Mouse (Mus musculus) midbrain, embryonic 14.5 days (tissue): ENCODE measurements around the gene Drd4. TPM values are rescaled to one million over a fixed set of nuclear protein-coding genes. Genes with fewer than 3 reads are reported as not detected.
"Not testable (repeated sequence)": the region's sequence is repeated elsewhere in the genome, so short reads cannot be mapped to it uniquely, and the experiment has no call there.

ENCODE experiments used
- ATAC-seq: fragments of 200-750 bp; cut with Nextera tagmentation; 2 replicates; pipeline ENCODE4 v1.8.0; 2017; ENCODE audit warnings: moderate number of reproducible peaks, moderate library complexity; ENCODE audit not compliant: low FRiP score, low TSS enrichment
- DNase-seq: peaks from one replicate; pipeline ENCODE4 v3.0.0-alpha.2; 2015
- H3K27ac ChIP-seq: fragments of 300-500 bp; sonication (generic); replicated peaks from 2 replicates; pipeline ENCODE4 v1.5.1; 2014; ENCODE audit warnings: mild to moderate bottlenecking, low read depth, low read length, moderate library complexity
- H3K27me3 ChIP-seq: fragments of 300-500 bp; sonication (generic); 2 replicates; pipeline ENCODE4 v1.6.1; 2014; ENCODE audit warnings: low read length, control low read depth, mixed read lengths; ENCODE audit not compliant: control insufficient read depth, insufficient read depth
- H3K36me3 ChIP-seq: fragments of 300-500 bp; sonication (generic); 2 replicates; pipeline ENCODE4 v1.6.1; 2014; ENCODE audit warnings: low read length, control low read depth; ENCODE audit not compliant: control insufficient read depth, insufficient read depth
- H3K4me1 ChIP-seq: fragments of 300-500 bp; sonication (generic); 2 replicates; pipeline ENCODE4 v1.6.1; 2014; ENCODE audit warnings: mild to moderate bottlenecking, antibody characterized with exemption, low read length, control low read depth; ENCODE audit not compliant: control insufficient read depth, insufficient read depth
- H3K4me2 ChIP-seq: fragments of 300-500 bp; sonication (generic); 2 replicates; pipeline ENCODE4 v1.6.1; 2014; ENCODE audit warnings: mild to moderate bottlenecking, low read length, moderate library complexity
- H3K4me3 ChIP-seq: fragments of 300-500 bp; sonication (generic); replicated peaks from 2 replicates; pipeline ENCODE4 v1.5.1; 2014; ENCODE audit warnings: low read depth, low read length
- H3K9ac ChIP-seq: fragments of 300-500 bp; sonication (generic); replicated peaks from 2 replicates; pipeline ENCODE4 v1.6.1; 2014; ENCODE audit warnings: mild to moderate bottlenecking, low read length, moderate library complexity
- H3K9me3 ChIP-seq: fragments of 300-500 bp; sonication (generic); 2 replicates; pipeline ENCODE4 v1.6.1; 2016; ENCODE audit warnings: low read length, control low read depth, mixed read lengths; ENCODE audit not compliant: control insufficient read depth
- WGBS: fragments of 180-500 bp; shearing (Covaris S2); extraction: QIAGEN DNeasy Blood & Tissue Kit; methylation state at CpG from one replicate; pipeline ENCODE4 v1.1.7; 2014; 5-methylcytosine and 5-hydroxymethylcytosine counted together
- polyA plus RNA-seq: library from polyadenylated mRNA; unstranded; fragments of >200 nt; fragmentation: Nextera tagmentation; extraction: Ambion mirVana; gene quantifications from 2 replicates; pipeline ENCODE4 v1.2.1, GENCODE M21; 2014

Gene Drd4
- 0.53 and 0.54 TPM in 2 replicates for polyA plus RNA-seq

- peak; percentile 62; the same call in 1 of the 2 replicates for ATAC-seq
- Histone ChIP-seq H3K36me3 (peaks cover 5% of the 10 kb centered on the region), H3K4me3 (peak within 1 kb of the TSS; percentile 48), H3K9me3 (no peaks in the 10 kb centered on the region), H3K4me2 (peak within 1 kb of the TSS; percentile 95), H3K4me1 (peaks cover 21% of the 10 kb centered on the region), H3K27ac (no peak within 1 kb of the TSS), H3K27me3 (peaks cover 54% of the 10 kb centered on the region), H3K9ac (peak within 1 kb of the TSS; percentile 63)
- 1% methylated on average over 46 of the region's 46 CpGs for WGBS
- DNase-seq = peak; percentile 69
Observed at GRCm38 (mm10) chr7:141291921-141292582, at the start of gene Drd4. Gene Drd4 (plus strand): TSS chr7:141292006.

DNA sequence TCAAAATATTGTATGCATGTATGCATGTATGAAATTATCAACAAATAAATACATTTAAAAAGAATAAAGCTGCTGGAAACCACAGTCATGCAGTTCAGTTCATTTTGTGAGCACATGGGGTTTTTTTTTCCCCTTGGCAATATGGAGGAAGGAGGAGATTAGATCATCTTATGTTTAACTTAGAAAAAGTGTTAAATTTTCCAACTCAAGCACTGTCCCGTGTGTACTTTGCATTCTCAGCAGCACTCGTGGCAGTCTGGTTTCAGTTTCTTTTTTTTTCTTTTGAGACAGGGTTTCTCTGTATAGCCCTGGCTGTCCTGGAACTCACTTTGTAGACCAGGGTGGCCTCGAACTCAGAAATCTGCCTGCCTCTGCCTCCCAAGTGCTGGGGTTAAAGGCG is 41.3 kb upstream of the Drd4 start:
- not testable (repeated sequence) for DNase-seq, H3K9ac ChIP-seq, H3K27me3 ChIP-seq, H3K4me3 ChIP-seq, H3K4me2 ChIP-seq, ATAC-seq, H3K27ac ChIP-seq, H3K9me3 ChIP-seq, H3K4me1 ChIP-seq
- peaks cover 91% of the 10 kb centered on the region for H3K36me3 ChIP-seq
- WGBS = 90% methylated on average over 4 of the region's 4 CpGs

GRCm38 (mm10) chr7:141256159-141256558 is 35.6 kb upstream of the Drd4 start:
- H3K4me2 ChIP-seq = no peak overlapping the region
- H3K9ac ChIP-seq = no peak overlapping the region
- H3K9me3 ChIP-seq = no peaks in the 10 kb centered on the region
- no peak for ATAC-seq
- H3K27me3 ChIP-seq = no peaks in the 10 kb centered on the region
- DNase-seq = no peak
- H3K4me1 ChIP-seq = no peaks in the 10 kb centered on the region
- H3K4me3 ChIP-seq = no peak overlapping the region
- peaks cover 92% of the 10 kb centered on the region for H3K36me3 ChIP-seq
- H3K27ac ChIP-seq = no peak overlapping the region
- WGBS = 96% methylated on average over 10 of the region's 10 CpGs

GRCm38 (mm10) chr7:141261480-141261879 is 30.3 kb upstream of the Drd4 start:
- Histone ChIP-seq H3K4me2 (no peak overlapping the region), H3K4me1 (0 out of 2 replicates have a peak, but pooled peaks cover 3% of the 10 kb centered on the region), H3K4me3 (no peak overlapping the region), H3K9me3 (no peaks in the 10 kb centered on the region), H3K9ac (no peak overlapping the region), H3K36me3 (peaks cover 79% of the 10 kb centered on the region), H3K27ac (no peak overlapping the region), H3K27me3 (no peaks in the 10 kb centered on the region)
- WGBS = 93% methylated on average over 3 of the region's 3 CpGs
- no peak for ATAC-seq
- no peak for DNase-seq

GRCm38 (mm10) chr7:141263640-141264039 is 28.2 kb upstream of the Drd4 start:
- H3K27me3 ChIP-seq = no peaks in the 10 kb centered on the region
- no peak overlapping the region for H3K27ac ChIP-seq
- DNase-seq (no peak), ATAC-seq (no peak)
- H3K36me3 ChIP-seq = peaks cover 57% of the 10 kb centered on the region
- H3K4me2 ChIP-seq = no peak overlapping the region
- no peak overlapping the region for H3K9ac ChIP-seq
- 88% methylated on average over 13 of the region's 13 CpGs for WGBS
- H3K9me3 ChIP-seq = no peaks in the 10 kb centered on the region
- no peak overlapping the region for H3K4me3 ChIP-seq
- 0 out of 2 replicates have a peak, but pooled peaks cover 3% of the 10 kb centered on the region for H3K4me1 ChIP-seq

DNA sequence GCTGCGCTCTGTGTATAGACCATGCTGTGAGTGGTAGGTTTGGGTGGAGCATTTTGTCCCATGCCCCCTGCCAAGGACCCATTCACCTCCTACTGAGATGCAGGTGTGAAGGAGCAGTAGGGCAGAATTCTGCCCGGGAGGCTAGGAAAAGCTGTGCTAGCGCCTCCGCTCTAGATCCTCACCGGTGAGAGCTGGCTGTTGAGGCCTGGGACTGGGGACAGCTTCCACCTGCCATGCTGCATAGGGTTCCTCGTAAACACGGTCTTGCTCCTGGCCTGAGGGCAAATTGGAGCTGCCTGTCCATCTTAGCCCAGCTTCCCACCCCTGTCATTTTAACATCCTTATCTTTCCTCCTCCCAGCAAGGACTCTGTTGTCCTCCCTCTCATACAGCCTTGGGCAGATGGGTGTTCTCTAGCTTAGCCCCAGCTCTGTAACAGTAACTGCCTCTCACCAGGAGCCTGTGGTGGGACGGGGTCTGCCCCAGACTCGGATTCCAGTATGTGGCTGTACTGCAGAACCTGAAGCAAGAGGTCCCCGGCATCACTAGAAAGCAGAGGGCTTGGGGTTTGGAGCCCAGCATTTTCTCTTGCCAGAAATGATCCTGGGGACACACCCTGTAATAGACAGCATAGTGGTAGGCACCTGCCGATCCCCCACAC is 27.6 kb upstream of the Drd4 start:
- Histone ChIP-seq H3K36me3 (peaks cover 52% of the 10 kb centered on the region), H3K4me2 (no peak overlapping the region), H3K9me3 (no peaks in the 10 kb centered on the region), H3K27ac (no peak overlapping the region), H3K27me3 (no peaks in the 10 kb centered on the region), H3K4me3 (no peak overlapping the region), H3K9ac (no peak overlapping the region), H3K4me1 (0 out of 2 replicates have a peak, but pooled peaks cover 3% of the 10 kb centered on the region)
- WGBS = 73% methylated on average over 11 of the region's 11 CpGs
- DNase-seq (no peak), ATAC-seq (no peak)

DNA sequence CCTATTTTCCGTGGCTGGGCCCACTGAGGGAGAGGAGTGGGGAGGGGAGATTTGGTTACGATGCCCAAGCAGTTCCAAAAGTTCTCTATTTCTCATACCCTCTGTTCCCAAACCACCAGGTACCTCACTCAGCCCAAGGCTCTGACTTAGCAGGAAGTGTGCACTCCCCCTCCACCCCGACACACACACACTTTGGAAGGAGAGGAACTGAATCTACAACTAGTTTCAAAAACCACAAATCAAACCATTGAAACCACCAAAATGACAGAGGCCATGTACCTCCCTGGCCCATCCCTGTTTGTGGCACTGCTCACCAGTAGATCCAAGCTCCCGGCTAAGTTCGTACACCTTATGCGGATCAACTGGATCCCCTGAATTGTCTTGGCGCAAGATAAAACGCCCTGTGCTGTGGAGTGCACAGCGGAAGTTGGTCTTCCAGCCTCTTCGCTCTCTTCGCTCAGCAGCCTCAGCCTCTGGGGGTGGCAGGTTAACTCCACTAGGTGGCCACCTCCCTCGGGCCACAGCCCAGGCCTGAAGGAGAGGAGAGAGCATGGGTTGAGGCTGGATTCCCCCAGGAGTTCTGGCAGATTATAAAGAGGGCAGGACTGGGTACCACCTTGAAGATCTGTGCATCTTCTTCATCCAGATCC is 26.9 kb upstream of the Drd4 start:
- no peak overlapping the region for H3K9ac ChIP-seq
- H3K4me1 ChIP-seq = 0 out of 2 replicates have a peak, but pooled peaks cover 3% of the 10 kb centered on the region
- 37% methylated on average over 12 of the region's 12 CpGs for WGBS
- no peaks in the 10 kb centered on the region for H3K27me3 ChIP-seq
- H3K27ac ChIP-seq = no peak overlapping the region
- ATAC-seq (no peak), DNase-seq (peak; percentile 49)
- H3K36me3 ChIP-seq = peaks cover 45% of the 10 kb centered on the region
- H3K4me3 ChIP-seq = no peak overlapping the region
- H3K9me3 ChIP-seq = no peaks in the 10 kb centered on the region
- H3K4me2 ChIP-seq = no peak overlapping the region

- no peak overlapping the region for H3K4me3 ChIP-seq
- H3K27ac ChIP-seq = no peak overlapping the region
- WGBS = 35% methylated on average over 11 of the region's 11 CpGs
- H3K27me3 ChIP-seq = no peaks in the 10 kb centered on the region
- H3K9ac ChIP-seq = no peak overlapping the region
- H3K4me1 ChIP-seq = 0 out of 2 replicates have a peak, but pooled peaks cover 3% of the 10 kb centered on the region
- peak overlapping the region; percentile 49; the same call in 1 of the 2 replicates for H3K4me2 ChIP-seq
- peaks cover 40% of the 10 kb centered on the region for H3K36me3 ChIP-seq
- no peak for ATAC-seq
- no peaks in the 10 kb centered on the region for H3K9me3 ChIP-seq
- peak; percentile 10 for DNase-seq
Observed at GRCm38 (mm10) chr7:141265411-141265738, 26.4 kb upstream of the Drd4 start.
